Mouse (Mus musculus): ENCODE measurements around the gene Gm4491.

Gene Gm4491

GRCm38 (mm10) chr14:57075537-57075936 lies 40.1 kb downstream of the Gm4491 start:
- no peak for DNase-seq

- DNase-seq = peak; percentile 19 to 46
Observed at GRCm38 (mm10) chr14:57069906-57070305, 45.8 kb downstream of the Gm4491 start.

- DNase-seq = no peak
Observed at GRCm38 (mm10) chr14:57066053-57066452, 49.6 kb downstream of the Gm4491 start.

All from cerebellum, postnatal 14 days (tissue).